Mouse (Mus musculus) T-cell, adult 2 months (primary cell): ENCODE measurements around the gene Rxfp3.
"Not testable (repeated sequence)": the region's sequence is repeated elsewhere in the genome, so short reads cannot be mapped to it uniquely, and the experiment has no call there.

Experiments
- DNase-seq: peaks from one replicate; pipeline ENCODE4 v3.0.0; 2022; ENCODE audit warnings: low spot score

The Rxfp3 gene

DNA sequence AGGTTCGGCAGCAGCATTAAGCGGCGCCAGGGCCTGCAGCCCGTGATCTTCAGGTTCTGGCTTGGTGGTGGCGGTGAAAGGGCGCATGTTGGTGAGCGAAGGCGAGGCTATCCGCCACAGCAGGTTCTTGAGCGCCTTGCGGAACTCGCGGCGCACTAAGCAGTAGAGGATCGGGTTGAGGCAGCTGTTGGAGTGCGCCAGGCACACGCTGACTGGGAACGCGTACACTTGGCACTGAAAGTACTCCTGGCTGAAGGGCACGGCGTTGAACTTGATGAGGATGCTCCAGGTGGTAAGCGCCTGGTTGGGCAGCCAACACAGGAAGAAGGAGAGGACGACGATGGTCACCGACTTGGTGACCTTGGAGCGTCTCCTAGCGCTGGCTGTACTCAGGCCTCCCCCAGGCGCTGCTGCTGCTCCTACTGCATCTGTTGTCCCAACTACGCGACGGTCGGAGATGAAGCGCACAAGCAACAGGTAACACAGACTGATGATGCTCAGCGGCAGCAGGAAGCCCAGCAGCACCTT is 1.8 kb downstream of the Rxfp3 start:
- DNase-seq = no peak

DNA sequence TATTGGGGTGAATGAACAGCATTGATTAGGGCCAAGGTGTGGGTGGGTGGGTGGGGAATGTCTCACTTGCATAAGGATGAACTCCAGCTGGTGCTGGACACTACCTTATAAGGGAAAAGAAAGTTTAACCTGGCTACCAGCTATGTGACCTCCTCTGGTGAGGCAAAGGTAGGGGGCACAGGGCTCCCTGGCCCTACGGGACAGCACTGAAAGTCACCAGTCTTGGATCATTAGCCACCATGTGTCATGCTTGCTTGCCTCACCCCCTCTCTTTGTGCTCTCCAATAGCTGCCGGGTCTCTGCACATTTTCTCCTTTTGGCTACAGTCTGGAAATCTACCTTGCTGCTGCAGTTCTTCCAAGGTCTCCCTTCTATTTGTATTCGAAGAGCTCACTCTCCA is 7.6 kb downstream of the Rxfp3 start:
- no peak for DNase-seq

DNA sequence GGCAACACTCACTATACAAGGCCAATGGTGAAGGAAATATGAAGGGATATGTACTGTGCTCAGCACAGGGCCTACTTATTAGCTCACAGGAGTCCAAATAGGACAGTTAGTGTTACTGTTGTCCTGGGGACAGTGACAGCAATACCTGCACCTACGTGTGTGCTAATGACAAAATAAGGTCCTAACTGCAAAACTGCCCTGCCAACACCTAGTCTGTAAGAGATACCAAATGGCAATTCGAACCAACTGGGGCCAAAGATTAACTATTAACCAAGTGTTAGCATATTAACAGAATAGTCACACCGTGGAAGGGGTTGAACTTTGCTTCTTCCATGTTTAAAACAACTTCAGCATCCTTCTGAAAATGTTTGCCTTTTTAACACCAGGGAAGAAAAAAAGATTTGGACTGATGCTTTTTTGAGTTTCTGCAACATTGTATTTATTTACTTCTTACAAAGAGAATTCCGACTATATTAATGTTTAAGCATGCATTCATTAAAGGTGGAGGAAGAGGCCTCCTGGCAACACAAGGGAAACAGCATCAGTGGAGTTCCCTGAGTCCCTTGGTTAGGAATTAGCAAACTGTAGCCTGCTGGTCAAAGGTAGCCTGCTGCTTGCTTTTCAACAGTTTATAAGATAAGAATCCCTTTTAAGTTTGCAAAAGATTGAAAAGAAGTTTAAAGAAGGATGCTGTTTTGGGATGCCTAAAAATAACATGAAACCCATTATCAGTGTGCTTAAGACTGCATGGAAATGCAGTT is 10.8 kb downstream of the Rxfp3 start:
- no peak for DNase-seq

DNA sequence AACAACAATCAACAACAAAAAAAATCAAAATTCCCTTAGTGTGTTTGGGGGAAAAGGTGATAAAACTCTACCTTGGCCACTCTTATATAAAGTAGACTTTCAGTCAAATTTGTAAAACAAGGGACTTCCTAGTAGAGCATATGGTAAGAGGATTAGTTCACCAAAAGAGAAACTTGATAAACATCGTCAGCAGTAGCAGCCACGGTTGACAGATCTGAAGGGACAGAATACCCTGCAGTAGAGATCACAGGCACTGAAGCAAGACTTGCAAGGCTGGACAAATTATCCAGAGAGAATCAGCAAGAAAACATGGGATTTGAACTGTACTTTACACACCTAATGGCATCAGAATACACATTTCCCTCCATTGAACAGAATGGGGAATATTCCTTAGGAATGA is 22.9 kb downstream of the Rxfp3 start:
- no peak for DNase-seq

DNA sequence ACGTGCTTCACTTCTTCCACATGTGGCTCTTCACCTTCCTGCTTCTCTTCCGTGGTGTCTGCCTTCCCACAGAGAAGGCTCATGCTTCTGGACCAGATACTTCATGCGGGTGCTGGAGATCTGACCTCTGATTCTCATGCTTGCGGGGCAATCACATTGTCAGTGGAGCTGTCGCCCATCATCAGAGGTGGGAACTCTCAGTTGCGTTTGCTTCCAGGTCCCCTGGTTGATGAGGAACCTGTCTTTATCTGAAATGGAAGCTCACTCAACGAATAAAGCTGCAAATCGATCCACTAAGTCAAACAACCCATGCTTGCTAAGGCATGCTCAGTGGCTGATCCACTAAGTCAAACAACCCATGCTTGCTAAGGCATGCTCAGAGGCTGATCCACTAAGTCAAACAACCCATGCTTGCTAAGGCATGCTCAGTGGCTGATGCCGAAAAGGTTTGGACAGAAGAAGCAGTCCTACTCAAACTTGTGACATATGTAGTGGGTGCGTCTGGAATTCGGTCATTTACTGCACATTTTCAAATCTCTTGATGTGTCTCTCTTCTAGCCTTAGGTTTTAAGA is 26.7 kb downstream of the Rxfp3 start:
- DNase-seq = no peak

DNA sequence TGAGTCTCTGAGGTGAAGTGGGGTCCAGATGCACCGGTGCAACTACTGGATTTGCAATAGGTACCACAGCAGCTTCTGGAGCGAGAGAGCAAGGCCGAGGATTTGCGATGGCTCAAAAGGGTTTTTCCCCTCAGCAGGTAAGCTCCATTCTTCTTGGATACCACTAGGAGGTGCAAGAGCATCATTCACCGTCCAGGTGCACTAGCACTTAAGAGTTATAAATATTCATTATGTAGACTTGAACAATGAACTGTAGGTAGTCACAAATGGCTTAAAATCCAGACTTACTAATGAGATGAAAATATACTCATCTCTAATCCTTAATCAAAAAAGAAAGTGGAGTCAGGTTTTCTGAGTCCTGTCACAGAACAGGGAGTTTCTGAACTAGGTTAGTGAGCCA is 29.0 kb downstream of the Rxfp3 start:
- no peak for DNase-seq

DNA sequence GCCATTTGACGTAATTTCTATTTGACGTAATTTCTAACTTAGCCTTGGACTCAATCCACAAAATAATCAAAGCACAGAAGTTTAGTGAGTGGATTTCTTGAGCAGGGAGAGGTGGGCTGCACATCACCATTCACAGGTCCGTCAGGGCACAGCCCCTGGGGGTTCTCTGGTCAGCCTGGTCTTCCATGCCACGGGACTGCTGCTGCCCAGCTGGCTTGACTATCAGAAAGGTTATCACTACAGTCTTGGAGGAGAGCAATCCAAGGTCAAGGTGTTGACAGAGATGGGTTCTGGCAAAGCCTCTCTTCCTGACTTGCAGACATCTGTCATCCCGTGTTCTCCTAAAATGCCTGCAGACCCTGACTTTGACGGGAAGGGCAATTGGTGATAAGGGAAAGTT is 33.1 kb downstream of the Rxfp3 start:
- DNase-seq = no peak

DNA sequence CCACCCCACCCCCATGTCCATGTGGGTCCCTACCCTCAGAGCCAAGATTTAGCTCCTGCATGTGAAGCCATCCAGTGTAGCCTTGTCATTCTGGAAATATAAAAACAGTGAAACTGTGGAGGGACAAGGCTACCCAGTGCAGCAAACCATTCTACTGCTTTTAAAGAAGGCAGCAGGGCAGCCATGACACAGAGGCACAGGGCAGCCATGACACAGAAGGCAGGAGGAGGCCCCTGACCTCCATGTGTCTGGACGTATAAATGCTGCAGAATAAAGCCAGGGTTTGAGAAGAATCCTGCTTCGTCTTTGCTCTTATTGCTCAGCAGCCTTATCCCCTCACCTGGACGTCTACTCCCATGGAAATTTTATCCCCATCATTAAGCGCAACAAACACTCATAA is 34.0 kb downstream of the Rxfp3 start:
- DNase-seq = no peak

DNA sequence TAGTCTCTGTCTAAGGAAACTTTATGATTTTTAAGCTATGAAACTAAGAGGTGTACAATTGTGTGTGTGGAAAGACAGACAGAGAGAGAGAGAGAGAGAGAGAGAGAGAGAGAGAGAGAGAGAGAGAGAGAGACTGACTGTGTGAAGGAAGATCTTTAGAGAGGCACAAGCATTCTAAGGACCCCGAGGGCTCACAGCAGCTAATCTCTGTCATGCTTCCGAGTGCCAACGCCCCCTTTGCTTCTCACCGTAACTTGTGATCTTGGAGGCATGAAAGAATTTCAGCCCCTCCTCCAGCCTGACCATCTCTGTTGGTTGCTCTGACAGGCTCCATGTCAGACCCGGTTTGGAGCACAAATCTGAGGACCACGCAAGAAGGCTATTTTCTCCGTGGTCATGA is 37.4 kb downstream of the Rxfp3 start, which contains the start of gene Slc45a2:
Gene Slc45a2, plus strand, starts transcription at position 301 of the 400 bp plus-strand sequence.
- DNase-seq = no peak

DNA sequence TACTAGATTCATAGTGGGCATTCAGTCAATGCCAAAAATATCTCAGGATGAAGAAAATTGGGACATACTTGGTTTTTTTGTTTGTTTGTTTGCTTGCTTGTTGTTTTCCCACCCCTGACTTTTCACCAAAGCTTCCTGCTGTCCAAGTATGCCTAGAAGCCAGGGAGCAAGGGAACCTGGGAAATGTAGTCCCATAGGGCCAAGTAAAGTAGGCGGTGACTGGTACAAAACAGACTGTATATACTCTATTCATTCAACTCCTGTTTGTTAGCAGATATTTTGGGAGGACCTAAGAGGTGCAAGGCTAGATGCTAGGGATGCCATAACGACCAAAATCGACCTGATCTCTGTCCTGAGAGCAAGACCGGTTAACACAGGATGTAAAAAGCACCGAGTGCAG is 38.0 kb downstream of the Rxfp3 start:
- DNase-seq = no peak

DNA sequence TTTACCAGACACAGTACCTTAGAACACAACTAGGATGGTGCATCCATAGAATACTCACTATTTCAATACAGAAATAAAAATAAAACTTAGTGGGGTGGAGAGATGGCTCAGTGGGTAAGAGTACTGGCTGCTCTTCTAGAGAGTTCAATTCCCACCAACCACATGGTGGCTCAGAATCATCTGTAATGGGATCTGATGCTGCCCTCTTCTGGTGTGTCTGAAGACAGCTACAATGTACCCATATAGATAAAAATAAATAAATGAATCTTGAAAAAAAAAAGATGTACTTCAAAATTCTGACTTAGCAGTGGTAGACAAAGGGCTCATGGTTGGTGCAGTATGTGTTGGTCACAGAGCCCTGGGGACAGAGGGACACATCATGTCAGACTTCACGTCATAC is 46.2 kb downstream of the Rxfp3 start:
- DNase-seq = no peak

DNA sequence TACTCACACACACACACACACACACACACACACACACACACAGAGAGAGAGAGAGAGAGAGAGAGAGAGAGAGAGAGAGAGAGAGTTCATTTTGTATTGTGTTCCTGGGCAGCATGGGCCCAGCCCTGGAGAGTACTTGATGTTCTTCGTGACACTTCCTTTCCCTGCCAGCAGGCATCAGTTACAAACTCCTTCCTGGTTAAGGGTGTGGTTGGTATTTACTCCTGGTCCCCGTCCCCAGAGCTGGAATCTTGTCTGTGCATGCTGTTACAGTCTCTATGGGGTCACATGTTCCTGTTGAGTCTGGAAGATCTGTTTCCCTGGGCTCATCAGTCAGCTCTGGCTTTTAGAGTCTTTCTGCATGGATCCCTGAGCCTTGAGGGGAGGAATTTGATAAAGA is 47.4 kb downstream of the Rxfp3 start:
- no peak for DNase-seq

DNA sequence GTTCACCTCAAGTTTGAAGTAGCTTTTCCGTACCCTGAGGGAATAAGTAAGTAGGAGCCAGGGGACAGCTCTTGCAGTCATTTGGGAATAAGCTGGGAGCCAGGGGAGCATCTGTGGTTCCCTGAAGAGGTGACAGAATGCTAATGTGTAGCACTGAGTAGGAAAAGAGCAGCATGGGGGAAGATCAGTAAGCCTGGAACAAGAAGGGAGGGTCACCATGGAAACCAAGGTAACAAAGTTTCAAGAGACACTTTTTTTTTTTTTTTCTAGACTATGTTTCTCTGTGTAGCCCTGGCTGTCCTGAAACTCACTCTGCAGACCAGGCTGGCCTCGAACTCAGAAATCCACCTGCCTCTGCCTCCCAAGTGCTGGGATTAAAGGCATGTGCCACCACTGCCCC is 51.3 kb downstream of the Rxfp3 start:
- DNase-seq = not testable (repeated sequence)

DNA sequence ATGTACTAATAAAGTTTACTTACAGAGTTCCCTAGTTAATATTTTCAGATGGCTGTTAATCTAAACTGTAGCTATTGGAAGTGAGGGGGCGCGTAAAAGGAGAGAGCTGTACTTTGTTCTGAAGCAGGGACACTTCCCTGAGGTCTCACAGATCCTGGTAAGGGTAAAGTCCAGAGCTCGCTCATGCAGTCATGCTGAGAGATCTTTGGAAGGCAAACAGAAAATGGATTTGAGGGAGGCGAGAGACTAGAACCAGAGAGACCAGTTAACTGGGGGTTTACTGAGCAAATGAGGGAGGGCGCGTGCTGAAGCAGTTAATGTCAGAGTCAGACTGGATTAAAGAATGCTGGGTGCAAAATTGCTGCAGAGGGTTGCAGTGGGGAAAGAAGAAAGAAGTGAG is 52.0 kb downstream of the Rxfp3 start:
- no peak for DNase-seq
